13 mouse cellular contexts compared by ENCODE assay signal in genomic region chr13:38511979-38512378, GRCm38 (mm10). TPM values are rescaled to one million over a fixed set of nuclear protein-coding genes. Genes with fewer than 3 reads are reported as not detected.
DNase-seq lines count a peak whose midpoint lies in the region; ATAC-seq lines count a peak whose summit lies in the region.
"Had no signal": no experiment of that assay in that cellular context is flagged by ENCODE, and none has a peak within 500 bp of the region (broad histone marks: within the 10 kb centered on the region; RNA-seq: fewer than 3 reads in every experiment).

No protein-coding gene starts in this region.

- ATAC-seq in megakaryocyte progenitor cell, adult 5-6 weeks (replicated peaks; ENCODE audit: poor library complexity): no peak
- ATAC-seq: intestine, embryonic 15.5 days had no signal

- H3K9me3 ChIP-seq in hindbrain, embryonic 10.5 days: no peaks in the 10 kb centered on the region
- H3K9me3 ChIP-seq: embryonic facial prominence, embryonic 12.5 days; intestine, embryonic 15.5 days; limb, embryonic 13.5 days; liver, embryonic 15.5 days had no signal

- WGBS in hindbrain, embryonic 10.5 days: 91% methylated on average over 10 of the region's 10 CpGs

- no peaks in the 10 kb centered on the region for H3K27me3 ChIP-seq in hindbrain, embryonic 10.5 days (ENCODE audit: insufficient read depth, poor library complexity, severe bottlenecking)
- H3K27me3 ChIP-seq: embryonic facial prominence, embryonic 12.5 days; intestine, embryonic 15.5 days; limb, embryonic 13.5 days; liver, embryonic 15.5 days had no signal

- no peak overlapping the region for H3K4me3 ChIP-seq in hindbrain, embryonic 10.5 days
- H3K4me3 ChIP-seq: embryonic facial prominence, embryonic 12.5 days; intestine, embryonic 15.5 days; limb, embryonic 13.5 days; liver, embryonic 15.5 days had no signal

- peaks cover 7% of the 10 kb centered on the region; the same call in 1 of the 2 replicates for H3K4me1 ChIP-seq in hindbrain, embryonic 10.5 days (replicated peaks)
- H3K4me1 ChIP-seq: embryonic facial prominence, embryonic 12.5 days; intestine, embryonic 15.5 days; limb, embryonic 13.5 days had no signal

- no peak overlapping the region for H3K27ac ChIP-seq in hindbrain, embryonic 10.5 days
- H3K27ac ChIP-seq: embryonic facial prominence, embryonic 12.5 days; intestine, embryonic 15.5 days; limb, embryonic 13.5 days; liver, embryonic 15.5 days had no signal

- H3K36me3 ChIP-seq in hindbrain, embryonic 10.5 days: peaks cover 98% of the 10 kb centered on the region

- DNase-seq in gastrocnemius, postnatal 10 days: peak; percentile 46
- no peak for DNase-seq in gastrocnemius, adult 8-10 months (ENCODE audit: low spot score in 2 of 2)
- peak; percentile 36 for DNase-seq in kidney, postnatal 10 days
- DNase-seq in kidney, adult 9 months: no peak
- DNase-seq in gastrocnemius, postnatal 25 days: peak; percentile 15
- DNase-seq in lung, postnatal 36 days: peak; percentile 63
- no peak for DNase-seq in hindbrain, embryonic 10.5 days (ENCODE audit: low spot score)
- DNase-seq: cerebellum, postnatal 36 days had no signal

RNA-seq across cellular contexts. Expression of gene Txndc5, which starts 16.6 kb away (rescaled TPM):
- total RNA-seq in gastrocnemius, postnatal 10 days (2021): 10 to 100 TPM; 61.9 to 76.3 TPM
- 10 to 100 TPM; 25.2 to 36.1 (median 28.2) TPM for total RNA-seq in gastrocnemius, adult 8-10 months (2022)
- total RNA-seq in gastrocnemius, postnatal 25 days (2021): 10 to 100 TPM; 26.5 to 34.9 TPM
- 141 and 159 TPM in 2 replicates for polyA plus RNA-seq in hindbrain, embryonic 10.5 days (2016; fragmentation: Nextera tagmentation; extraction: Ambion mirVana)
- total RNA-seq in megakaryocyte progenitor cell, adult 5-6 weeks (2015): 58.2 and 58.3 TPM in 2 replicates
- 56.3 and 67.4 TPM in 2 replicates for total RNA-seq in megakaryocyte progenitor cell, adult 5-6 weeks (2017)

Comparison
In these comparisons a context has a peak if more than half of its experiments do, and no peak if none do; other contexts are left out.
1. DNase-seq: peak in gastrocnemius, postnatal 10 days (single experiment), kidney, postnatal 10 days (single experiment), gastrocnemius, postnatal 25 days (single experiment) and lung, postnatal 36 days (single experiment); none in gastrocnemius, adult 8-10 months (0 of 2), kidney, adult 9 months (single experiment) and hindbrain, embryonic 10.5 days (single experiment).